Mouse (Mus musculus) olfactory bulb, adult 2 months (tissue): ENCODE measurements around the gene Sdf2l1. TPM values are rescaled to one million over a fixed set of nuclear protein-coding genes. Genes with fewer than 3 reads are reported as not detected.
A peak's percentile ranks its signal among the peaks of the same experiment; 100 is the strongest.

Experiments used
- H3K27ac ChIP-seq: fragments of 200-500 bp; 2 replicates; pipeline ENCODE4 v1.5.1; 2012; ENCODE audit warnings: low read depth, low read length; ENCODE audit not compliant: insufficient read depth
- H3K4me1 ChIP-seq: fragments of 200-500 bp; 2 replicates; pipeline ENCODE4 v1.6.1; 2012; ENCODE audit warnings: low read length; ENCODE audit not compliant: control insufficient read depth, insufficient read depth
- H3K4me3 ChIP-seq: fragments of 200-500 bp; 2 replicates; pipeline ENCODE4 v1.5.1; 2012; ENCODE audit warnings: mild to moderate bottlenecking, low read depth, low read length, moderate library complexity; ENCODE audit not compliant: insufficient read depth
- CTCF ChIP-seq: fragments of 200-500 bp; IDR thresholded peaks from 2 replicates; pipeline ENCODE4 v1.5.1; 2012; ENCODE audit warnings: low read depth, mild to moderate bottlenecking, low read length, moderate library complexity; ENCODE audit not compliant: insufficient read depth
- POLR2A ChIP-seq: fragments of 200-500 bp; IDR thresholded peaks from 2 replicates; pipeline ENCODE4 v1.6.1; 2012; ENCODE audit warnings: mild to moderate bottlenecking, low read depth, low read length, moderate library complexity; ENCODE audit not compliant: insufficient read depth
- WGBS: fragments of 180-500 bp; shearing (Covaris S2); methylation state at CpG from one replicate; pipeline ENCODE4 v1.1.7; 2018; 5-methylcytosine and 5-hydroxymethylcytosine counted together
- polyA plus RNA-seq: library from polyadenylated mRNA; stranded (reverse); fragments of >200 nt; gene quantifications from 2 replicates; pipeline ENCODE4 v1.2.4, GENCODE M21; 2012; ENCODE audit warnings: low replicate concordance; ENCODE audit not compliant: missing spikeins, insufficient read depth, insufficient read length

Sdf2l1 gene
- polyA plus RNA-seq, 1 experiment, result not detected

GRCm38 (mm10) chr16:17104600-17104999 is 27.6 kb downstream of the Sdf2l1 start:
- 66% methylated on average over 4 of the region's 4 CpGs for WGBS
- no peak for TF ChIP-seq POLR2A
- TF ChIP-seq CTCF, result no peak
- H3K4me3 ChIP-seq, result no peak overlapping the region

GRCm38 (mm10) chr16:17102630-17103220 is 29.5 kb downstream of the Sdf2l1 start:
- Histone ChIP-seq H3K4me3 (no peak overlapping the region), H3K27ac (no peak overlapping the region), H3K4me1 (peaks cover 4% of the 10 kb centered on the region; the same call in 1 of the 2 replicates)
- no peak for TF ChIP-seq POLR2A
- no peak for TF ChIP-seq CTCF
- 26% methylated on average over 7 of the region's 7 CpGs for WGBS

More at GRCm38 (mm10) chr16:17104600-17104999, 27.6 kb downstream of the Sdf2l1 start:
- Histone ChIP-seq H3K27ac (no peak overlapping the region), H3K4me1 (peaks cover 4% of the 10 kb centered on the region; the same call in 1 of the 2 replicates)

- H3K4me1 ChIP-seq, result no peaks in the 10 kb centered on the region
- no peak overlapping the region for H3K27ac ChIP-seq
- no peak overlapping the region for H3K4me3 ChIP-seq
- WGBS, result 96% methylated on average over 3 of the region's 3 CpGs
- no peak for TF ChIP-seq CTCF
- no peak for TF ChIP-seq POLR2A
These were observed 35.2 kb downstream of the Sdf2l1 start for GRCm38 (mm10) chr16:17096938-17097337.

GRCm38 (mm10) chr16:17088346-17088745 is 43.8 kb downstream of the Sdf2l1 start:
- Histone ChIP-seq H3K4me1 (peaks cover 9% of the 10 kb centered on the region), H3K27ac (no peak overlapping the region), H3K4me3 (no peak overlapping the region)
- TF ChIP-seq POLR2A, result no peak
- no peak for TF ChIP-seq CTCF
- 55% methylated on average over 3 of the region's 3 CpGs for WGBS

GRCm38 (mm10) chr16:17086669-17087193 is 45.5 kb downstream of the Sdf2l1 start:
- Histone ChIP-seq H3K4me3 (no peak overlapping the region), H3K27ac (peak overlapping the region; percentile 87)
- WGBS, result 37% methylated on average over 13 of the region's 13 CpGs

GRCm38 (mm10) chr16:17086241-17086640 is 45.9 kb downstream of the Sdf2l1 start:
- TF ChIP-seq POLR2A (no peak), CTCF (no peak)
- WGBS, result 78% methylated on average over 3 of the region's 3 CpGs
- Histone ChIP-seq H3K27ac (no peak overlapping the region), H3K4me3 (no peak overlapping the region), H3K4me1 (peaks cover 11% of the 10 kb centered on the region)

More at GRCm38 (mm10) chr16:17086669-17087193, 45.5 kb downstream of the Sdf2l1 start:
- H3K4me1 ChIP-seq, result peaks cover 11% of the 10 kb centered on the region
- TF ChIP-seq CTCF (no peak), POLR2A (no peak)

DNA sequence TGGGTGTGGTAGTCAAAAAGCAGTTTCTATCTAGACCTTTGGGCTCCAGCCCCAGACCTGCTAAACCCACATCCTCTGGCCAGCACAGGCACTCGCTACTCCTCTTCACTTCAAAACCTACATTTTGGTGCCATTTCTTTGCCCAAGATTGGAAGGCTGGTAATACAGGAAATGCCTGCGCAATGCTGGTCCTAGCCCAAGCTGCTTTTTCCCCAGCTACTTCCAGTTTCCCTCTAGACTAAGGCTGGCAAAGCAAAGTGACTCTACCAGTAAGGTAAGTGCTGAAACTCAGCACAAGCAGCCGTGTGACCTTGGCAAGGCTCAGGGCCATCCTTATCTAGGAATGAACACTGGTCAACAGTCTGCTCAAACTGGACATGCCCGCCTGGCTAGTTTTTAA is 46.5 kb downstream of the Sdf2l1 start:
- TF ChIP-seq POLR2A, result no peak
- no peak for TF ChIP-seq CTCF
- Histone ChIP-seq H3K4me3 (no peak overlapping the region), H3K27ac (no peak overlapping the region), H3K4me1 (peaks cover 11% of the 10 kb centered on the region)
- 96% methylated on average over 4 of the region's 4 CpGs for WGBS

- TF ChIP-seq POLR2A, result no peak
- no peak for TF ChIP-seq CTCF
- Histone ChIP-seq H3K4me3 (no peak overlapping the region), H3K27ac (no peak overlapping the region), H3K4me1 (peaks cover 10% of the 10 kb centered on the region)
- WGBS, result 76% methylated on average over 6 of the region's 6 CpGs
These were observed 49.9 kb downstream of the Sdf2l1 start for GRCm38 (mm10) chr16:17082121-17082792.

Other genes starting within 250 kb of the Sdf2l1 start
- not detected in 2 replicates for gene Ppm1f, start 235.9 kb downstream of the Sdf2l1 start, polyA plus RNA-seq
- 179 and 489 TPM in 2 replicates for gene Mapk1, start 149.0 kb downstream of the Sdf2l1 start, polyA plus RNA-seq
- not detected in 2 replicates for gene Ypel1, start 62.7 kb downstream of the Sdf2l1 start, polyA plus RNA-seq
- gene Ppil2, start 21.1 kb downstream of the Sdf2l1 start, polyA plus RNA-seq, result not detected in 2 replicates
- gene 2610318N02Rik, start 7.2 kb downstream of the Sdf2l1 start, polyA plus RNA-seq, result not detected in 2 replicates
- not detected in 2 replicates for gene Ydjc, start 12.2 kb upstream of the Sdf2l1 start, polyA plus RNA-seq
- not detected in 2 replicates for gene Ccdc116, start 14.8 kb upstream of the Sdf2l1 start, polyA plus RNA-seq
- not detected in 2 replicates for gene Ube2l3, start 70.3 kb upstream of the Sdf2l1 start, polyA plus RNA-seq
- not detected in 2 replicates for gene Rimbp3, start 76.2 kb upstream of the Sdf2l1 start, polyA plus RNA-seq
- not detected in 2 replicates for gene Hic2, start 101.2 kb upstream of the Sdf2l1 start, polyA plus RNA-seq
- not detected in 2 replicates for gene Tmem191c, start 143.7 kb upstream of the Sdf2l1 start, polyA plus RNA-seq
- gene Serpind1, start 199.0 kb upstream of the Sdf2l1 start, polyA plus RNA-seq, result not detected in 2 replicates